Mouse (Mus musculus): ENCODE data around the gene Ptges3l. TPM values are rescaled to one million over a fixed set of nuclear protein-coding genes. Genes with fewer than 3 reads are reported as not detected.
"Not testable (repeated sequence)": the region's sequence is repeated elsewhere in the genome, so short reads cannot be mapped to it uniquely, and the experiment has no call there.

Gene Ptges3l
- polyA plus RNA-seq, 1 experiment from 2014 or later = 13.4 TPM

DNA sequence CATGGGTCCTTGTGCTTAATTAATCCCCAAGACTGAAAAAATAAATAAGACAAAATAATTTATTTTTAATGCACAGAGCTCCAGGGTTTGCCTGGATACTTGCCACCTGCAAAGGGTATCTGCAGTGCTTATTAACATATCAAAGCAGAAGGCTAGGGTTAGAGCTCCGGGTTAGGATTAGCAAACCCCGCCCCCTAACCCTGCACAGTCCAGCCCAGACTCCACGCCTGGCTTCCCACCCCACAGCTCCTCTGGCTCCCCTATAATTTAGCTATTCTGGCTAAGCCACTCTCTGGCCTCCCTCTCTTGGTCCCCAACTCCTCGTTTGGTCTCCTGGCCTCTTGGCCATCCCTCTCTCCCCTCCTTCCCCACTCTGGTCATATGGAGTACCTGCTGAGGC lies 43.3 kb downstream of the Ptges3l start:
- Histone ChIP-seq H3K4me2 (replicated peaks; ENCODE audit: low read depth) (no peak overlapping the region), H3K27ac (replicated peaks) (no peak overlapping the region), H3K4me3 (ENCODE audit: low read depth, low read length) (no peak overlapping the region), H3K4me1 (replicated peaks; ENCODE audit: control insufficient read depth, insufficient read depth) (no peaks in the 10 kb centered on the region), H3K9me3 (ENCODE audit: control insufficient read depth, low read length) (no peaks in the 10 kb centered on the region), H3K9ac (ENCODE audit: low read length) (no peak overlapping the region), H3K27me3 (ENCODE audit: control insufficient read depth, insufficient read depth, low read length) (no peaks in the 10 kb centered on the region), H3K36me3 (ENCODE audit: control insufficient read depth, insufficient read depth, low read length) (no peaks in the 10 kb centered on the region)
- DNase-seq (ENCODE audit: low spot score) = no peak
- ATAC-seq (ENCODE audit: low FRiP score, low TSS enrichment) = no peak
- 20% methylated on average over 4 of the region's 4 CpGs for WGBS
- no peak for TF ChIP-seq CTCF (IDR thresholded peaks at IDR 0.05; ENCODE audit: low read depth)
- TF ChIP-seq EP300 (optimal IDR thresholded peaks at IDR 0.05) = no peak

DNA sequence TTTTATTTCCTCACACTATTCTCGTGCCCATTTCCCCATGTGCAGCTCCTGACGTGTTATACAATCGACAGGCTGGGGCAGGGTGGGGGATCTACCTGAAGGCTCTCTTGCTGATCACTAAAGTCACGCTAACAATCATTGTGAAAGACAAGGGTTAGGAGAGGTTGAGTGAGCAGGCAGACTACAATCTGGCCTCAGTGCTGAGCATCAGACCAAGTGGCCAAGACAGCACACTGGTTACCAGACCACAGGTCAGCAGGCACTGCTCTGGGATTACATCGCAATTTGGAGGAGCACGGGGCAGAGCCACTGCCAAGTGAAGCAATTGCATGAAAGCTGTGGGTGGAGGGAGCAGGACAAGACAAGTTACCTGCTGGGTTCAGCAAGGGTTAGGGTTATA lies 46.2 kb downstream of the Ptges3l start:
- no peak overlapping the region for H3K9ac ChIP-seq (ENCODE audit: low read length)
- H3K9me3 ChIP-seq (ENCODE audit: control insufficient read depth, low read length) = no peaks in the 10 kb centered on the region
- WGBS = 69% methylated on average over 6 of the region's 6 CpGs
- no peak overlapping the region for H3K4me2 ChIP-seq (replicated peaks; ENCODE audit: low read depth)
- no peak overlapping the region for H3K4me3 ChIP-seq (ENCODE audit: low read depth, low read length)
- TF ChIP-seq CTCF (IDR thresholded peaks at IDR 0.05; ENCODE audit: low read depth) (no peak), EP300 (optimal IDR thresholded peaks at IDR 0.05) (no peak)
- no peak overlapping the region for H3K27ac ChIP-seq (replicated peaks)
- DNase-seq (ENCODE audit: low spot score) = no peak
- no peaks in the 10 kb centered on the region for H3K36me3 ChIP-seq (ENCODE audit: control insufficient read depth, insufficient read depth, low read length)
- H3K4me1 ChIP-seq (replicated peaks; ENCODE audit: control insufficient read depth, insufficient read depth) = no peaks in the 10 kb centered on the region
- no peak for ATAC-seq (ENCODE audit: low FRiP score, low TSS enrichment)
- no peaks in the 10 kb centered on the region for H3K27me3 ChIP-seq (ENCODE audit: control insufficient read depth, insufficient read depth, low read length)

DNA sequence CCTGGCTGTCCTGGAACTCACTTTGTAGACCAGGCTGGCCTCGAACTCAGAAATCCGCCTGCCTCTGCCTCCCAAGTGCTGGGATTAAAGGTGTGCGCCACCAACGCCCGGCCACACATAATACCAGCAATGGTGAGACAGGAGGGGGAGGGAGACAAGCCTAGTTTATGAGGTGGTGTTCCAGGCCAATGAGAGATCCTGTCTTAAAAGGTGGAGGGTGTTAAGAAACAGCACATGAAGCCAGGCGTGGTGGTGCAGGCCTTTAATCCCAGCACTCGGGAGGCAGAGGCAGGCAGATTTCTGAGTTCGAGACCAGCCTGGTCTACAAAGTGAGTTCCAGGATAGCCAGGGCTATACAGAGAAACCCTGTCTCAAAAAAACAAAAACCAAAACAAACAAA lies 46.9 kb downstream of the Ptges3l start:
- 93% methylated on average over 8 of the region's 8 CpGs for WGBS
- H3K36me3 ChIP-seq (ENCODE audit: control insufficient read depth, insufficient read depth, low read length); H3K9me3 ChIP-seq (ENCODE audit: control insufficient read depth, low read length); ATAC-seq (ENCODE audit: low FRiP score, low TSS enrichment); H3K27me3 ChIP-seq (ENCODE audit: control insufficient read depth, insufficient read depth, low read length); H3K4me3 ChIP-seq (ENCODE audit: low read depth, low read length); DNase-seq (ENCODE audit: low spot score); H3K4me2 ChIP-seq (replicated peaks; ENCODE audit: low read depth); H3K27ac ChIP-seq (replicated peaks); H3K4me1 ChIP-seq (replicated peaks; ENCODE audit: control insufficient read depth, insufficient read depth); H3K9ac ChIP-seq (ENCODE audit: low read length): not testable (repeated sequence)

DNA sequence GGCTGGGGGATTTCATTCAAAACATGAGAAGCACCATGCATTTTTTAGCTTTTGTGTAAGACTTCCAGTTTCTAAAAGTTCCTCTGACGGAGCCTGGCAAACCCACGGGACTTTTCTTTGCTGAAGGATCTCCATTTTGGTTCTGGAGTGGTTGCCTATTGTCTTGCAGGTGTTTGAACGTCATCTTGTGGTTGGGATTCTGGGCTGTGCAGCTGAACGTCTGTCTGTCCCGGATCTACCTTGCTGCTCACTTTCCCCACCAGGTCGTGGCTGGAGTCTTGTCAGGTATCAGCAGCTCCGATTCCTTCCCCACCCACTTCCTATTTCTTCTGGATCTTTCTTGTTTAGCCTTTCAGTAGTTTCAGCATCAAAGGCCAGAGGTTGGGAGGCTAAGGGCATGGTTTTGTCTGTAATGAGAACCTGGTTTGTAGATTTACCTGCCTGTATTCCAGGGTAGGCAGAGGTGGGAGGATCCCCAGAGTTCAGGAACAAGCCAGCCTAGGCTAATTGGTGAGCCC lies 50.7 kb downstream of the Ptges3l start:
- H3K4me3 ChIP-seq (ENCODE audit: low read depth, low read length) = no peak overlapping the region
- no peak overlapping the region for H3K27ac ChIP-seq (replicated peaks)
- no peaks in the 10 kb centered on the region for H3K27me3 ChIP-seq (ENCODE audit: control insufficient read depth, insufficient read depth, low read length)
- H3K4me2 ChIP-seq (replicated peaks; ENCODE audit: low read depth) = no peak overlapping the region
- DNase-seq (ENCODE audit: low spot score) (no peak), ATAC-seq (ENCODE audit: low FRiP score, low TSS enrichment) (no peak)
- H3K36me3 ChIP-seq (ENCODE audit: control insufficient read depth, insufficient read depth, low read length) = no peaks in the 10 kb centered on the region
- WGBS = 50% methylated on average over 7 of the region's 7 CpGs
- no peaks in the 10 kb centered on the region for H3K9me3 ChIP-seq (ENCODE audit: control insufficient read depth, low read length)
- H3K4me1 ChIP-seq (replicated peaks; ENCODE audit: control insufficient read depth, insufficient read depth) = no peaks in the 10 kb centered on the region
- TF ChIP-seq CTCF (IDR thresholded peaks at IDR 0.05; ENCODE audit: low read depth) (no peak), EP300 (optimal IDR thresholded peaks at IDR 0.05) (no peak)
- no peak overlapping the region for H3K9ac ChIP-seq (ENCODE audit: low read length)

DNA sequence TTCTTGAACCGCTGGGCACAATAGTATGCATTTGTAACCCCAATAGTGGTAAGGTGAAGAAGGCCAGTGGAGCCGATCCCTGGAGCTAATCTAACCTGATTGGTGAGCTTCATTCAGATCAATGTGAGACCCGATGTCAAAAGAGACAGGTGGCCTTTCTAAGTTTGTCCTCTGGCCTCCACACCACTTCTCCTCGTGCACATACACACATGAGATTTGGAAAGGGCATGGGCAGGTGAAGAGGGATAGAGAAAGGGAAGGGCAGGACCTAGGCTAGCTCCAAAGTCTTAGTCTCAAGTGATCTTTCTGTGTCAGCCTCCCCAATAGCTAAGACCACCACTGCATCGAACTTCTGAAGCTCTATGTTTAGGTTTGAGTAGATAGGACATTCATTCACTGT lies 55.0 kb downstream of the Ptges3l start:
- no peaks in the 10 kb centered on the region for H3K9me3 ChIP-seq (ENCODE audit: control insufficient read depth, low read length)
- no peak for DNase-seq (ENCODE audit: low spot score)
- WGBS = 74% methylated on average over 5 of the region's 5 CpGs
- H3K4me2 ChIP-seq (replicated peaks; ENCODE audit: low read depth) = no peak overlapping the region
- H3K36me3 ChIP-seq (ENCODE audit: control insufficient read depth, insufficient read depth, low read length) = no peaks in the 10 kb centered on the region
- H3K27me3 ChIP-seq (ENCODE audit: control insufficient read depth, insufficient read depth, low read length) = no peaks in the 10 kb centered on the region
- ATAC-seq (ENCODE audit: low FRiP score, low TSS enrichment) = no peak
- H3K4me3 ChIP-seq (ENCODE audit: low read depth, low read length) = no peak overlapping the region
- H3K9ac ChIP-seq (ENCODE audit: low read length) = no peak overlapping the region
- TF ChIP-seq CTCF (IDR thresholded peaks at IDR 0.05; ENCODE audit: low read depth) = no peak
- no peak for TF ChIP-seq EP300 (optimal IDR thresholded peaks at IDR 0.05)
- no peak overlapping the region for H3K27ac ChIP-seq (replicated peaks)
- H3K4me1 ChIP-seq (replicated peaks; ENCODE audit: control insufficient read depth, insufficient read depth) = no peaks in the 10 kb centered on the region

Small RNA genes lying within 50 kb of the gene (microRNA-seq; reads per million reads assigned to microRNA genes)
- not detected for gene Mir6929

Other genes starting within 250 kb of the Ptges3l start
- gene Ccr10, start 249.9 kb downstream of the Ptges3l start, polyA plus RNA-seq (2015; fragmentation: Nextera tagmentation; extraction: Ambion mirVana) = 0.16 and 0.24 TPM in 2 replicates
- gene Ezh1, start 198.9 kb downstream of the Ptges3l start, polyA plus RNA-seq (2015; fragmentation: Nextera tagmentation; extraction: Ambion mirVana) = 8.1 and 9.4 TPM in 2 replicates
- 62.3 and 64.9 TPM in 2 replicates for gene Ramp2, start 179.3 kb downstream of the Ptges3l start, polyA plus RNA-seq (2015; fragmentation: Nextera tagmentation; extraction: Ambion mirVana)
- gene Vps25, start 171.6 kb downstream of the Ptges3l start, polyA plus RNA-seq (2015; fragmentation: Nextera tagmentation; extraction: Ambion mirVana) = 141 and 157 TPM in 2 replicates
- 15.9 and 18.4 TPM in 2 replicates for gene Wnk4, start 164.8 kb downstream of the Ptges3l start, polyA plus RNA-seq (2015; fragmentation: Nextera tagmentation; extraction: Ambion mirVana)
- gene Cntd1, start 146.3 kb downstream of the Ptges3l start, polyA plus RNA-seq (2015; fragmentation: Nextera tagmentation; extraction: Ambion mirVana) = 0.30 and 0.33 TPM in 2 replicates
- 175 and 180 TPM in 2 replicates for gene Coa3, start 146.2 kb downstream of the Ptges3l start, polyA plus RNA-seq (2015; fragmentation: Nextera tagmentation; extraction: Ambion mirVana)
- 102 and 110 TPM in 2 replicates for gene Becn1, start 123.0 kb downstream of the Ptges3l start, polyA plus RNA-seq (2015; fragmentation: Nextera tagmentation; extraction: Ambion mirVana)
- 64.2 and 66.9 TPM in 2 replicates for gene Psme3, start 109.1 kb downstream of the Ptges3l start, polyA plus RNA-seq (2015; fragmentation: Nextera tagmentation; extraction: Ambion mirVana)
- gene Aoc2, start 100.3 kb downstream of the Ptges3l start, polyA plus RNA-seq (2015; fragmentation: Nextera tagmentation; extraction: Ambion mirVana) = 0.39 and 0.41 TPM in 2 replicates
- 5.1 TPM in 2 replicates for gene Aoc3, start 94.7 kb downstream of the Ptges3l start, polyA plus RNA-seq (2015; fragmentation: Nextera tagmentation; extraction: Ambion mirVana)
- gene G6pc, start 57.8 kb downstream of the Ptges3l start, polyA plus RNA-seq (2015; fragmentation: Nextera tagmentation; extraction: Ambion mirVana) = 0.27 and 0.35 TPM in 2 replicates
- 29.8 and 30.0 TPM in 2 replicates for gene Aarsd1, start 7.7 kb downstream of the Ptges3l start, polyA plus RNA-seq (2015; fragmentation: Nextera tagmentation; extraction: Ambion mirVana)
- gene Gm27029, start 537 bp downstream of the Ptges3l start, polyA plus RNA-seq (2015; fragmentation: Nextera tagmentation; extraction: Ambion mirVana) = 3.1 TPM in 2 replicates
- 11.3 and 11.5 TPM in 2 replicates for gene Rundc1, start 248 bp downstream of the Ptges3l start, polyA plus RNA-seq (2015; fragmentation: Nextera tagmentation; extraction: Ambion mirVana)
- 317 and 371 TPM in 2 replicates for gene Rpl27, start 17.0 kb upstream of the Ptges3l start, polyA plus RNA-seq (2015; fragmentation: Nextera tagmentation; extraction: Ambion mirVana)
- gene Ifi35, start 23.1 kb upstream of the Ptges3l start, polyA plus RNA-seq (2015; fragmentation: Nextera tagmentation; extraction: Ambion mirVana) = 37.4 and 37.5 TPM in 2 replicates
- gene Rnd2, start 39.7 kb upstream of the Ptges3l start, polyA plus RNA-seq (2015; fragmentation: Nextera tagmentation; extraction: Ambion mirVana) = 15.3 and 16.1 TPM in 2 replicates
- 63.4 and 71.1 TPM in 2 replicates for gene Vat1, start 40.9 kb upstream of the Ptges3l start, polyA plus RNA-seq (2015; fragmentation: Nextera tagmentation; extraction: Ambion mirVana)
- 1.1 and 2.5 TPM in 2 replicates for gene Brca1, start 126.6 kb upstream of the Ptges3l start, polyA plus RNA-seq (2015; fragmentation: Nextera tagmentation; extraction: Ambion mirVana)
- 34.5 TPM in 2 replicates for gene Nbr1, start 126.8 kb upstream of the Ptges3l start, polyA plus RNA-seq (2015; fragmentation: Nextera tagmentation; extraction: Ambion mirVana)
- gene Tmem106a, start 156.9 kb upstream of the Ptges3l start, polyA plus RNA-seq (2015; fragmentation: Nextera tagmentation; extraction: Ambion mirVana) = 10.0 TPM in 2 replicates
- 0.13 TPM in 1 of 2 replicates, not detected in the other for gene Gm11634, start 173.9 kb upstream of the Ptges3l start, polyA plus RNA-seq (2015; fragmentation: Nextera tagmentation; extraction: Ambion mirVana)
- 18.9 and 20.9 TPM in 2 replicates for gene Rdm1, start 201.9 kb upstream of the Ptges3l start, polyA plus RNA-seq (2015; fragmentation: Nextera tagmentation; extraction: Ambion mirVana)
- gene Arl4d, start 240.2 kb upstream of the Ptges3l start, polyA plus RNA-seq (2015; fragmentation: Nextera tagmentation; extraction: Ambion mirVana) = 9.5 and 10.0 TPM in 2 replicates